Mouse (Mus musculus): Measurements from ENCODE around the gene Ptcra.
"Not testable (repeated sequence)": the region's sequence is repeated elsewhere in the genome, so short reads cannot be mapped to it uniquely, and the experiment has no call there.

The Ptcra gene

DNA sequence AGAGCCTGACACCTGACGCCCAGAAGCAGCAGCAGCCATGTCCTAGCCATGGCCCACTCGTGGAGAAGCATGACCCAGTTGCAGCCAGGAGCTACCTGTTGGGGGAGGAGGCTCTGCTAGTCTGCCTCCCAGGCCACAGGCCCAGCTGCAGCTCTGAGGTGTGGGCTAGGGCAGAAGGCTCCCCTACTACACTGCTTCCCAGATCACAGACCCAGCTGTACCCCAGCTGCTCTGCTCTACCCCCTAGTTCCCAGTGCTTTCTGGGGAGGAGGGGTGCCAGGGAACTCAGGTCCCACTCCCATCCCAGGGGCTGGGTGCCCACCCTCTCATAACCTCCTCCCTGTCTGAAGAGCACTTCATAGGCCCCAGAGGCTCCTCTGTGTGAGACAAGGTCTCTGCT, at the start of gene Ptcra:
Gene Ptcra, minus strand, starts transcription at position 169 of the 400 bp plus-strand sequence.
- DNase-seq (ENCODE audit: low read depth, low spot score) = no peak

- DNase-seq (ENCODE audit: low read depth, low spot score) = no peak
Measured at GRCm38 (mm10) chr17:46812442-46812841, 48.9 kb upstream of the Ptcra start.

DNA sequence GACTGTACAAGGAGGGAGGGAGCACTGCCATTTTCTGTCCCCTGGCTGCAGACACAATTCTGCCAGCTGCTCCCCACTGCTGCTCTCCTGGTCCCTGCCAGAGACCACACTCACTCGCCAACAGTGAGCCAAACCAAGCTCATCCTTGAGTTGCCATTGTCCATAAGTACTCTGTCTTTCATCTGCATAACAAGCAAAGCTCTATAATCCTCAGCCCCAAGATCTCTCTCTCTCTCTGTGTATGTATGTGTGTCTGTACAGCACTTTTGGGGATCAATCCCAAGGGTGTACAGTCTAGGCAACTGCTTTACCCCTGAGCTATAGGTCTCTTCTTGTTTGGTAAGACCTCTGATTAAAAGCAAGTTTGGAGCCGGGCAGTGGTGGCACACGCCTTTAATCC, 47.2 kb upstream of the Ptcra start:
- no peak for DNase-seq (ENCODE audit: low read depth, low spot score)

DNA sequence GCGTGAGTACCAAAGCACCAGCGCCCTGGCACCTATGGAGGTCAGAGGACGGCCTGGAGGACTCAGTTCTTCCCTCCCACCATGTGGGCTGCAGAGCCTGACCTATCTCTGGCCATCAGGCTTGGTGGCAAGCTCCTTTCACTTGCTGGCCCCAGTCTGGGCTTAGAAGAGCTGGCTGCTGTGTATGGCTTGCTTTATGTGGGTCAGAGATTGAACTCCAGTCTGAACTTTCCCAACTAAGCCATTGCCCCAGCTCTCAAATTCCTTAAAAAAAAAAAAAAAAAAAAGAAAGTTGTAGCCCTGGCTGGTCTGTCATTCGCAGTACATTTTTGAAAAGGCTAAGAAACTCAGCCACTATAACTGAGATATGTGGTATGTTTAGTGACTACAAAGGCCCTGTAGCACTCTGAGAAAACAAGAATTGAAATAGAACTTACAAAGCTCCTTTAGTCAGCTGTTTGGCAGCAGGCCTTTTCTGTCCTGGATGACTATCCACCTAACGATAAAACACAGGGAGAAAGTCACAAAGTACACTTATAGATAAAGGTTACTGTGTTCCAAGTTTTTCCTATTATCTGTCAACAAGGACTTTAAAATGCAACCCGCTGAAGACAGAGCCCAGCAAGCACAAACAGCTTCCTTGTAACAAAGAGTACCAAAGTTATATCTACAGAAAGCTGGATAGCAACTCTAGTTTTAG, 45.8 kb upstream of the Ptcra start:
- DNase-seq (ENCODE audit: low read depth, low spot score) = no peak

DNA sequence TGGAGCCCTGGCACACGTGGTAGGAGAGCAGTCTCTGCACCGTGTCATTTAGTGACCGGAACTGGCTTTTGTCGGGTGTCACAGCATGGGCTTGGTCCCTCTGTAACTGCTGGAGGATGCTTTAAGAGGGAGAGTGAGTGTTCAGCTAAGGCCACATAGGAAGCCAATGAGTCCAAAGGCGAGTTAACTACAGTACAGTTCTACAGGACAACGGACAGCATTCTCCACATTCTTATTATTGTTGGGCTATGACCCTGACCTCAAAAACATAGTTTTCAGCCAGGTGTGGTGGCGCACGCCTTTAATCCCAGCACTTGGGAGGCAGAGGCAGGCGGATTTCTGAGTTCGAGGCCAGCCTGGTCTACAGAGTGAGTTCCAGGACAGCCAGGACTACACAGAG, 44.9 kb upstream of the Ptcra start:
- no peak for DNase-seq (ENCODE audit: low read depth, low spot score)

GRCm38 (mm10) chr17:46801761-46802160, 38.2 kb upstream of the Ptcra start:
- DNase-seq (ENCODE audit: low read depth, low spot score) = no peak

- DNase-seq (ENCODE audit: low read depth, low spot score) = no peak
Measured at GRCm38 (mm10) chr17:46799680-46800079, 36.2 kb upstream of the Ptcra start.

GRCm38 (mm10) chr17:46797386-46797785, 33.9 kb upstream of the Ptcra start:
- DNase-seq (ENCODE audit: low read depth, low spot score) = no peak

GRCm38 (mm10) chr17:46796743-46797142, 33.2 kb upstream of the Ptcra start:
- DNase-seq (ENCODE audit: low read depth, low spot score) = no peak

GRCm38 (mm10) chr17:46792963-46793362, 29.5 kb upstream of the Ptcra start:
- DNase-seq (ENCODE audit: low read depth, low spot score) = no peak

DNA sequence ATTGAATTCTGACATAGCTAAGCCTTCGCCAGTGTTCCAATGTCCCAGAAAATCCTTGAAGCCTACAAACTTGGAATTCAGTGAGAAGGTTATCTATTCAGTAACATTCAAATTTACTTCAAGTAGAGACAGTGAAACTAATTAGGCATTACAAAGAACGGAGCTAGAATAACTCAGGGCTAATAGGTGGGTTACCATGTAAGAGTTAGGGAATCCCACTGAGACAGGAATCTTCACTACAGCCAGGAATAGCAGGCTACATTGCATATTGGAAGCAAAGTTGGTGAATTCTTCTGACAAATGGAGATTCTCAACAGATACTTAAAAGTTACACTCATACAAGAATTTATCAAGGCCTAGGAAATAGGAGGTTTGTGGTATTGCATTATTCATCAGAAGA, 24.5 kb upstream of the Ptcra start:
- not testable (repeated sequence) for DNase-seq (ENCODE audit: low read depth, low spot score)

DNA sequence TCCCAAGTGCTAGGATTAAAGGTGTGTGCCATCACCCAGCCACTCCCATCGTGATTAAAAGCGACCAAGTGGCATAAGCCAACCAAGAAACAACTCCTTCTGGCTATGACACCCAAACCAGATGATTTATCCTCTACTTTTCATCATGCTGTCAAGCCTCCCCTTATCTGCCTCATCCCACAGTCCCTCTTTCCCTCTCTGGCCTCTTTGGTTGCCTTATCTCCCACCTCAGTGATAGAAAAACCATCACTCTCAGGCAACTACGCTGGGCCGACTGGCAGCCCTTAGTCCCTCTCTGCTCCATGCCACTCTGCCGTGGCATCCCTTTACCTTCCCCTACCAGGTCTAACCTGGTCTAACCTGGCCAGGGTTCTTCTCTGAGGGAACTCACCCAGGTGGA, 23.4 kb upstream of the Ptcra start:
- no peak for DNase-seq (ENCODE audit: low read depth, low spot score)

DNA sequence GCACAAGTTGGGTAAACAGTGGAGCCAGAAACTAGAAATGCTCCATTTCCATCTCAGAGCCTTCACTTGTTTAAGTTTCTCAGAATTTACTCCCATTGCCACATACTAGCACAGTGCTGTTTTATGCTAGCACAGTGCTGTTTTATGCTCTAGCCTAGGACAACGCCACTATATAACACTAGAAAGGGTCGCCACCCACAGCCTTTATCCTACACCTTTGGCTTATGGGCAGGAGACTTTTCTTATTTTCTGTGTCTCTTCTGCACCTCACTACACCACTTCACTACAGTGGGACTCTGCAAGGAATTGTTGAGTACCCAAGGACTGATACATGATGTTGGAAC, 19.7 kb upstream of the Ptcra start:
- DNase-seq (ENCODE audit: low read depth, low spot score) = no peak

DNA sequence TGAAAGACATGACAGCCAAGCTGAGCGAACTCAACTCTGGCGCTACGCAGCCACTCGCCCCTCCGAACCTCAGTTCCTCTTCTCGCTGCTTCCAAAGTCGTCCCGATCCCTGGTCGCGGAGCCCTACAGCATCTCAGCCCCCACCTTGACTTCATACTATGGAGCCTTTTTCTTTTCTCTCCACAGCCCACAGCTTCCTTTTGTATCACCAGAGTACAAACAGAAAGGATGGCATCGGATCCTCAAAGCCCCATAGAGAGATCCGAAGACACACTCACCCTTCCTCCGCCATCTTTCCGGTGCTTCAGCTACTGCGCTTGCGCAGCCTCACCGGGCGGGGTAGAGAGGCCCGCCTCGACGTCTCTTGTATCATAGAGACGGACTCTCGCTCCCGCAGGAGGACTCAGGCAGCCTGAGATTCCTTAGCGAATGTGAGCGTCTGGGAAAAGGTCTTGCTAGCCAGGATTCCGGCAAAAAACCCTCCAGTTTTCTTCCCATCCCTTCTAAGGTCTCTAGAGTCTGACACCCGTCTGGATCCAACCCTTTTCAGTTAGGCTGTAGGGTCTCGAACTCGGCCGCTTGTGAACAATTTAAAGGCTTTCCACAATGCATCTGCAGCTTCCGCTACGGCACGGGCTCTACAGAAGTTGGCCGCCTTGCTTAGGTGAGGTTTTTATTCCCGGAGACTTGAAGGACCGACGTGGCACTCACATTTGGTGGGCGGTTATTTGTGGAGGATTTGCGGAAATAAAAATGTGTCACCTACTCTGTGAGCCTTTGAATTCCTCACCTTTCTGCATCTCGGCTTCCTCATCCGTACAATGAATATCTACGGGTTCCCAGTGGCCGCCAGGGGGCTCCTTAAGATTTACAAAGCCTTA, 19.1 kb upstream of the Ptcra start, which contains the start of gene Rpl7l1:
Gene Rpl7l1, minus strand, starts transcription at position 332 of the 881 bp plus-strand sequence.
- DNase-seq (ENCODE audit: low read depth, low spot score) = peak; percentile 91

DNA sequence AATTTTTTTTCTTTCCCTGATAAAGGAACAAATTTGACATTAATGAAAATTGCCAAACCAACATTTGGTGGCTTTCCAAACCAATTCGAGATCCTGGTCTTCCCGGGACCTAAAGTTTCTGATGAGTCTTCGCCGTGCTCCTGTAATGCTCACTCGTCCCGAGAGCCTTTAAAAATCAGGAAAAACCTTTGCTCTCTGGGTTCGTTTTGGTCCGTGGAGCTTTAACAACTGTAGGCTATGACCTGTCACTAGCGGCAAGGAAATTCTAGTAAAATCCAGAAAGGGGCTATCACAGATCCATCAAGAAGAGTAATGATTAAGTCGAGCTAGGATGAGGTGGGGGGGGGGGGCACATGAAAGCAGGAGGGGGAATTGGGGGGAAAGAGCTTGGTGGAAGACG, 18.4 kb upstream of the Ptcra start:
- no peak for DNase-seq (ENCODE audit: low read depth, low spot score)

GRCm38 (mm10) chr17:46776087-46776486, 12.6 kb upstream of the Ptcra start:
- no peak for DNase-seq (ENCODE audit: low read depth, low spot score)

GRCm38 (mm10) chr17:46775070-46775469, 11.6 kb upstream of the Ptcra start:
- no peak for DNase-seq (ENCODE audit: low read depth, low spot score)

GRCm38 (mm10) chr17:46774131-46774472, 10.6 kb upstream of the Ptcra start:
- DNase-seq (ENCODE audit: low read depth, low spot score) = no peak

- DNase-seq (ENCODE audit: low read depth, low spot score) = peak; percentile 18
Measured at GRCm38 (mm10) chr17:46773278-46774130, 10.0 kb upstream of the Ptcra start.

GRCm38 (mm10) chr17:46772404-46773277, 9.1 kb upstream of the Ptcra start, which contains the start of gene 2310039H08Rik:
Gene 2310039H08Rik (plus strand): TSS chr17:46772635.
- DNase-seq (ENCODE audit: low read depth, low spot score) = peak; percentile 73

- peak; percentile 17 for DNase-seq (ENCODE audit: low read depth, low spot score)
Measured at GRCm38 (mm10) chr17:46772038-46772403, 8.5 kb upstream of the Ptcra start.
